Mouse (Mus musculus) right cerebral cortex, postnatal 10 days (tissue): ENCODE measurements around the gene Kdm5b.

Source experiments
- DNase-seq, 2 experiments: peaks; one replicate each; pipeline ENCODE4 v3.0.0; 2021; ENCODE audit warnings: low spot score in 2 of 2

Gene Kdm5b

GRCm38 (mm10) chr1:134589676-134590075, 29.7 kb downstream of the Kdm5b start:
- DNase-seq, result no peak

- no peak for DNase-seq
Observed at GRCm38 (mm10) chr1:134591773-134592172, 31.8 kb downstream of the Kdm5b start.

GRCm38 (mm10) chr1:134597339-134598054, 37.5 kb downstream of the Kdm5b start:
- DNase-seq, result no peak

GRCm38 (mm10) chr1:134604086-134604485, 44.1 kb downstream of the Kdm5b start:
- no peak for DNase-seq

GRCm38 (mm10) chr1:134605670-134606069, 45.7 kb downstream of the Kdm5b start:
- no peak for DNase-seq

- no peak for DNase-seq
Observed at GRCm38 (mm10) chr1:134606381-134606780, 46.4 kb downstream of the Kdm5b start.

GRCm38 (mm10) chr1:134607279-134607678, 47.3 kb downstream of the Kdm5b start:
- DNase-seq, result no peak

- no peak for DNase-seq
Observed at GRCm38 (mm10) chr1:134609172-134609571, 49.2 kb downstream of the Kdm5b start.

- no peak for DNase-seq
Observed at GRCm38 (mm10) chr1:134614554-134614953, 54.6 kb downstream of the Kdm5b start.

- no peak for DNase-seq
Observed at GRCm38 (mm10) chr1:134614988-134615387, 55.0 kb downstream of the Kdm5b start.

- DNase-seq, result no peak
Observed at GRCm38 (mm10) chr1:134617656-134618055, 57.7 kb downstream of the Kdm5b start.

- DNase-seq, result peak; percentile 55 to 63
Observed at GRCm38 (mm10) chr1:134625325-134625724, 65.4 kb downstream of the Kdm5b start.

- DNase-seq, result no peak
Observed at GRCm38 (mm10) chr1:134629455-134629854, 69.5 kb downstream of the Kdm5b start.

GRCm38 (mm10) chr1:134634296-134634695, 74.3 kb downstream of the Kdm5b start:
- DNase-seq, result no peak

GRCm38 (mm10) chr1:134636245-134636644, 76.3 kb downstream of the Kdm5b start:
- DNase-seq, result peak in 1 of 2 experiments; percentile 57

GRCm38 (mm10) chr1:134636684-134637083, 76.7 kb downstream of the Kdm5b start:
- DNase-seq, result peak; percentile 61 to 70

GRCm38 (mm10) chr1:134638041-134638440, 78.1 kb downstream of the Kdm5b start:
- no peak for DNase-seq

- peak; percentile 73 to 81 for DNase-seq
Observed at GRCm38 (mm10) chr1:134638522-134638921, 78.6 kb downstream of the Kdm5b start.

GRCm38 (mm10) chr1:134639460-134639859, 79.5 kb downstream of the Kdm5b start:
- DNase-seq, result peak in 1 of 2 experiments; percentile 42

- DNase-seq, result no peak
Observed at GRCm38 (mm10) chr1:134641507-134641906, 81.5 kb downstream of the Kdm5b start.

- DNase-seq, result no peak
Observed at GRCm38 (mm10) chr1:134643702-134644101, 83.7 kb downstream of the Kdm5b start.

GRCm38 (mm10) chr1:134645408-134646200, 85.6 kb downstream of the Kdm5b start:
- no peak for DNase-seq
